Mouse (Mus musculus) T-helper 1 cell (primary cell): ENCODE results near the gene Ift88.

ENCODE experiments used
- in situ Hi-C: fragments of 300-600 bp; cut with MboI, MseI; formaldehyde crosslinking; loops from one replicate; pipeline ENCODE4 v1.15.1; 2025; ENCODE audit warnings: high pct_unique_total_duplicates

Ift88 gene

GRCm38 (mm10) chr14:57423432-57424211, at the start of gene Ift88:
Gene Ift88 (plus strand): TSS chr14:57424062.
- in situ Hi-C loops = no loop called here

DNA sequence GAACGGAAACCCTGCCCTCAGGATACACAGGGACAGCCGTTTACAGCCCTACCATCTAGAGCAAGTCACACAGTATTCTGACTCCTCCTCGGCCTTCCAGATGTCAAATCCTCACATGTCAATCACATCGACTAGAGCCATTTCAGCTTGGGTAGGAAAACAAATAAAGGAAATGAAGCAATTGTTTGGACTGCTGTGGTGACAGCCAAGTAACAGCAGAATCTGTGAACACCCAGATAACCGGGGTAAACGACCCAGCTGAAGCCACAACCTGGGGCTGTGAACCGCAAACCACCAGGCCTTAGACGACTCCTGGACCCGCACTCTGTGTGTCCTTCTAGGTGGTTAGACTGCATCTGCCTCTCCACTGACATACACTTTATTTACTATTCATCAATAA, 48.7 kb upstream of the Ift88 start:
- in situ Hi-C loops = loop anchor here (10.0 kb wide), 1 partner anchor 300 kb away; no protein-coding TSS in a partner anchor

DNA sequence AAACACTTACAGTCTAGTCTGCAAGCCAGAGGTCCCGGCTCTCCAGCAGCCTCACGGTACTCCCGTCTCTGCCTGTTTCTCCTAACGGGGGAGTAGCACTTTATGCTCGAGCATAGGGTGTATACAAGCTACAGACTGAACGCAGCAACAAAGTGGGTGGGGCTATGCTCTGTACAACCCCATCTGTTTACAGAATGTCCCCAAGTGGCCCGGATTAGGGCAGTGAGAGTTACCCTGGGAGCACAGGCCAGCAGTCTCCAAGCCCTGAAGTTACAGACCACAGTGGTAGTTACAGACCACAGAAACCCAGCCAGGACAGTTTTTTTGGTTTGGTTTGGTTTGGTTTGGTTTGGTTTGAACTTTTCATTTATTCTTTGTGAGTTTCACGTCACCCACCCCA, 47.8 kb upstream of the Ift88 start:
- in situ Hi-C loops = loop anchor here (10.0 kb wide), 1 partner anchor 299 kb away; no protein-coding TSS in a partner anchor

- in situ Hi-C loops = loop anchor here (10.0 kb wide), 1 partner anchor 298 kb away; no protein-coding TSS in a partner anchor
Observed at GRCm38 (mm10) chr14:57376956-57377355, 46.9 kb upstream of the Ift88 start.

DNA sequence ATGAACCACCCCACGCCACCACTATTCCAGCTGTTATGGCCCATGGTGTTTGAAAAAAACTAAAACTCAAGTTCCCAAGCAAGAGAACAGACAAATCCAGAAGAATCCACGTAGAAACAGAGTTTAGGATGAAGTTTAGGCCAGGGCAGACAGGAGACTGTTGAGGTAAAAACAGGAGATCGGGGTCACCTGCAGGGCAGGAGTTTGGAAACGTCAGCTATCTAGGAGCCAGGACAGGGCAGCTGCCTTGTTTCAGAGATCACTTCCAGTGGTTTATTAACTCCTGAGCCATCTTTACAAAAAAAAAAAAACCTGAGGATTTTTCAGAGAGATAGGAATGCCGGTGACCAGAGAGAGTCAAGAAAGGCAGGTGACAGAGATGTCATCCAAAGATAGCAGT, 46.3 kb upstream of the Ift88 start:
- in situ Hi-C loops = loop anchor here (10.0 kb wide), 1 partner anchor 297 kb away; no protein-coding TSS in a partner anchor

GRCm38 (mm10) chr14:57385667-57386066, 38.2 kb upstream of the Ift88 start:
- in situ Hi-C loops = no loop called here

DNA sequence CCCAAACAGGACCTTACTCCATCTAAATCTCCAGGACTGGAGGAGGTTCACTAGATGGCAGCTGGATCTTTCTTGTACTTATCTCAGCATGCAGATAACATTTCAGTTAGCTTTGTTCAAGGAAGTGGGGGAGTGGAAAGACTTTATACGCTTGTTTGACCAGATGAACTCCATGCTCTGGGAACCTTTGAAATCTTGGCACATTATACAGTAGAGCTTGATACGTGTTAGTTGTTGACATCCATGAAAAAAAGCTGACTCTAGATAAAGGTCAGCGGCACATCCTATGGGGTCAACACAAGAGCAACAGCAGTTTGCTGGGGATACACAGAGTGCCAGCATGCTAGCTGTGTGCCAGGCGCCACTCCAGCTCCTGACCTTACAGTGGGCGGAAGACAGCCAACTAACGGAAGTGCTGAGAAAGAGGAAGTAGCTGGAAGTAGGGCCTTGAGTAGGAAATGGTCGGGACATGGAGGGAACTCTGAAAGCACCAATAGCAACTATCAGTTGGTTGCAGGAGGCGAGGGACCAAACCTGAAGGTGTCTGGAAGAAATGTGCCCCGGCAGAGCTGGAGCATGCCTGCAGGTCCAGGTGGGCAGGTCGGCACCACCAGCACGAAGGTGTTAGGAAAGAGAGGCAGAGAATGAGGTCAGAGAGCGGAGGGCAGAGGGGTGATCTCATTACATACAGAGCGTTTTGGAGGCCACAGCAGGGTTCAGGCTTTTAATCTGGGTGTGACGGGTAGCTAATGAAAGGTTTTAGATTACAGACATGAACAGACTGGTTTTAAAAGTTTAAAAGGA, 36.9 kb upstream of the Ift88 start:
- in situ Hi-C loops = no loop called here

- in situ Hi-C loops = no loop called here
Observed at GRCm38 (mm10) chr14:57391621-57392020, 32.2 kb upstream of the Ift88 start.

DNA sequence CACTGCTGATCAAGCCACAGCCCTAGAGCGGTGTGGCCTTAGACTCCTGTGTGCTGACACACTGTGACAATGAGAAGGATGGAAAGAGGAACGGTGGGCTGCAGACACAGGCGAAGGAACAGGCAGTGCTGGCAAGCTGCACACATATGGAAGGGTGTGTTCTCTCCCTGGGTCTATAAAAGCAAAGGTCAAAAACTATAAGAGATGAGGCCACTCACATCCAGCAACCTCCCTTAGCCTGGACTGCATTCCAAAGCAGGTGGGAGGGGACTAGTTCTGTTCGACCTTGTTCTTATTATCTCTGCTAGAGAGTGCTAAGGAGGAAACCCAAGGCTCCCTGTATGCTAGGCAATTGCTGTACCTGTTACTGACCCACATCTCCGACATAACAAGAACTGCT, 31.6 kb upstream of the Ift88 start:
- in situ Hi-C loops = no loop called here

DNA sequence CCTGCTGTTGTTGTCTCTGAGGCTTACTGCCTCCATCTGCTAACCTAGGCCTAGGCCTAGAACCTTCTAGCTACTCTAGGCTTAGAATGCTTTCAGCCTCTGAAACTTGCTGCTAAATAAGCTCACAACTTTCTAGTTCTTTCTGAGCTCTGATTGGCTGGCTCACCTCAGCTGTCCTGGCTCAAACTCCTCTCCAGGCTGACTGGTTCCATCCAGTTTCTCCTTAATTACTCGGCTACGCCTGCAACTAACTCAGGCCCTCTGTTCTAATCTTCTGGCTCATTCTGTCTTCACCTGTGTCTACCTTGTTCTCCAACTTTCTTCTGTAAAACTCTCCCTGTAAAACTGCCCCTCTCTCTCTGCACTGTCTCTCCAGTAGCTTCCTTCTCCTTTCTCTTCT, 28.4 kb upstream of the Ift88 start:
- in situ Hi-C loops = no loop called here

DNA sequence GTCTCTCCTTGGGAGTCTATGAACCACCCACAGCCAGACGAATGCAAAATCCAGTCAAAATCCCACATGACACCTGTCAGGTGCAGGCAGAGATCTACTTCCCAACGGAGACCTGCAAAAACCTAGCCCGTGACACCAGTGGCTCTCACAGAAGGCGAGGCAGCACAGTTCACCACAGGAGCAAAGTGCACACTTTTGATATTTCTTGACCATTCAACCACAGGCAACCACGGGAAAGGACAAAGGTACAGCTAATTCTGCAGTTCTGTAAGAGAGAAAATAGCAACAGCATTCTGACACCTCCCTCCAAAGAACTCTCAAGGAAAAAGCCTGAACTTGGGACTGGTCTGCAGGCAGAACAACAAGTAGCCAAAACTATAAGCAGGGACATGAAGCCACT, 26.6 kb upstream of the Ift88 start:
- in situ Hi-C loops = no loop called here

GRCm38 (mm10) chr14:57398065-57398757, 25.7 kb upstream of the Ift88 start, which contains the start of gene Cryl1:
Gene Cryl1 (minus strand): TSS chr14:57398529.
- in situ Hi-C loops = no loop called here

- in situ Hi-C loops = no loop called here
Observed at GRCm38 (mm10) chr14:57398813-57399427, 24.9 kb upstream of the Ift88 start.

DNA sequence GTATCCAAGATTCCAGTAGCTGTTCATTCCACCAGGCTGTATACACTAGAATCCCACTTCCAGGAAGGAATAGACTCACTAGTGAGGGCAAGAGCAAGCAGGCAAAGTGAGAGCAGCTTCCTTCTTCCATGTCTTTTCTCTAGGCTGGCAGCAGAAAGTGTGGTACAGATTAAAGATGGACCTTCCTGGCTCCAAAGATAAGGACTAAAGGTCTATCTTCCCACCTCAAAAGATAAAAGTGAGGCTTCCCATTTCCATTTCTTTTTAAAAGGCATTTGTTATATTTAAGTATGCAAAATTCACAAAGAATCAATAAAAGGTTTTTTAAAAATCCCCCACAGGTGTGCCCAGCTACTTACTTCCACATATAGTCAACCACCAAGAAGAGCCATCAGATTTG, 21.0 kb upstream of the Ift88 start:
- in situ Hi-C loops = no loop called here

DNA sequence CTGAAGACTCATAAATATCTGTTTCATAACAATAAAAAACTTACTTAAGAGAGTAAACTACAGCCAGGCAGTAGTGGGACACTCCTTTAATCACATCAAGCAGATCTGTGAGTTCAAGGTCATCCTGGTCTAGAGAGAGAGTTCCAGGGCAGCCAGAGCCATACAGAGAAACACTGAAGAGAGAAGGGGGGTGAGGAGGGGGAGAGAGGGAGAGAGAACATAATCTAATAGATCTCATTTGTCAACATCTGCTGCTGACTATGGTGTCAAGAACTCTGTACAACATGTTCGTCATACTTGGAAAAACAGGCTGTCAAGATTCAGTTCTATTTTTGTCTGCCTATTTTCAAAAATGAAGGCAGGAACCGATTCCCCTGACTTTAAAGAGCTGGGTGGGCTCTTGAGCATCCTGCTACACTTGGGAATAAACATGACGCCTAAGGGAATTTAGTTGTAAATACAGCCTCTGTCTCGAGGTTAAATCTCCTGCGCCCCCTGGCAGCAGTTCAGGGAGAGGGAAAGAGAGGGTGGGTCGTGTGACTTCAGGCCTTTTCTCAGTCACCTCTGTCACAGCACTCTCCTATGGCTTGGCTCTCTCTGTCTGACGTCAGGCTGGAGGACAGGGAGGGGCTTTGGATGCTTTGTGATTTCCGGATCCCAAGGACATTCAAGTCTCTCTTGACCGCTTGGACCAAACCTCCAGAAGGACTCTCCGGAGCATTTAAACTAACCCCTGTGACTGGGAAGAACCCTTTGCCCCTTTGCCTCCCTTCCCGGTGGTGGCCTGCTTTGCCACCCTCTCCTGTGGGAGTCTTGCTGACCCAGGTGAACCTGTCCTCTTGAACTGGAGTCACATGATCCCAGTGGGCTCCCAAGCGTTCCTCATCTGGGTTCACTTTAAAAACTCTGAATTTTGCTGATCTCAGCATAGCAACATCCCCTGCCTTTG, 16.5 kb upstream of the Ift88 start:
- in situ Hi-C loops = no loop called here

GRCm38 (mm10) chr14:57408100-57408499, 15.8 kb upstream of the Ift88 start:
- in situ Hi-C loops = no loop called here

GRCm38 (mm10) chr14:57409106-57409505, 14.8 kb upstream of the Ift88 start:
- in situ Hi-C loops = no loop called here

DNA sequence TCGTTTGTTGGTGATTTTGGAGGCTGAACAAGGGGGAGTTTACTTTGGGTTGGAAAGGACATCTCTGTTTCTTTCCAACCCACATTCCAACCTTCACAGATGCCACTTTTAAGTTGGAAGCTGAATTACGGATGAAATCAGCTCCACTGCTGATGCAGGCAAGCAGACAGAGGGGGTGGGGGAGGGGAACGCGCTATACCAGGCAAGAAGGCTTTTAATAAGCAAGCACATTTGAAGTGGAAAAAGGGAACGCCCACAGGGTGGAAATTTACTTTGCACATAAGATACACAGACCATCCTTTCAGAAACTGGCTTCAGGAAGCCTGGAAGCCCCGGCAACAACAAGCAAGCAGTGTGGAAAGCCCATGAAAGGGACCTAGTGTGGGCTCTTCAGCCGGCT, 11.7 kb upstream of the Ift88 start:
- in situ Hi-C loops = no loop called here

- in situ Hi-C loops = no loop called here
Observed at GRCm38 (mm10) chr14:57417187-57417586, 6.7 kb upstream of the Ift88 start.

GRCm38 (mm10) chr14:57424212-57424561, 325 bp downstream of the Ift88 start:
- in situ Hi-C loops = no loop called here

DNA sequence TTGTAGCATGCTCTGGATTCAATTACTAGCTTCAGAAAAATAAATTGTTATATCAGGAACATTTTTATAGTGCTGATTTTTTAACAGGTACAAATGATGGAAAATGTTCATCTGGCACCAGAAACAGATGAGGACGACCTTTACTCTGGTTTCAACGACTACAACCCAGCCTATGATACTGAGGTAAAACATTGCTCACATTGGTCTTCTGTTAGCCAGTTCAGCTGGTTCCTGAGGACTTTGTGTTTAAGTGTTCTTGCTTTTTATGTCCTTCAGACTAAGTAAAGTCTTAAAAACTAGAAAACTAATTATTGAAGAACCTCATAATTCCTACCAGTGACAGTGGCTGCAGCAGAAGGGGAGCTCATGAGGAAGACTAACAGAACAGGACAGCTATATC, 6.6 kb downstream of the Ift88 start:
- in situ Hi-C loops = no loop called here
